Mouse (Mus musculus) myocyte (in vitro differentiated cells): ENCODE measurements at regions not wholly inside any gene's neighbourhood (a gene's known extent, or its start where the extent isn't known, plus 50 kb on each side); places are given as distances from the start of the nearest gene placed in this dataset.

ENCODE experiments used
- H3K27me3 ChIP-seq: one replicate; pipeline ENCODE4 v1.6.1; 2011; ENCODE audit not compliant: control insufficient read depth, insufficient read depth, insufficient read length
- H3K36me3 ChIP-seq: one replicate; pipeline ENCODE4 v1.6.1; 2011; ENCODE audit not compliant: control insufficient read depth, insufficient read depth
- H3K4me2 ChIP-seq: one replicate; pipeline ENCODE4 v1.6.1; 2011; ENCODE audit warnings: low read depth, control low read depth
- H3K4me3 ChIP-seq: one replicate; pipeline ENCODE4 v1.5.1; 2011; ENCODE audit warnings: mild to moderate bottlenecking, control low read depth, moderate library complexity
- H3K79me2 ChIP-seq: one replicate; pipeline ENCODE4 v1.6.1; 2011; ENCODE audit not compliant: control insufficient read depth, insufficient read depth
- H3ac ChIP-seq: one replicate; pipeline ENCODE4 v1.6.1; 2011; ENCODE audit not compliant: control insufficient read depth, insufficient read length
- CEBPB ChIP-seq: IDR thresholded peaks from 2 replicates; pipeline ENCODE4 v1.6.1; 2011; ENCODE audit warnings: mild to moderate bottlenecking, moderate library complexity; ENCODE audit not compliant: poor library complexity, insufficient read depth, severe bottlenecking
- E2F4 ChIP-seq: IDR thresholded peaks from one replicate; pipeline ENCODE4 v1.6.1; 2011; ENCODE audit warnings: mild to moderate bottlenecking, control low read depth, moderate library complexity; ENCODE audit not compliant: insufficient read depth
- MAX ChIP-seq: IDR thresholded peaks from one replicate; pipeline ENCODE4 v1.6.1; 2011; ENCODE audit warnings: low read depth, mild to moderate bottlenecking, control low read depth
- MYOD1 ChIP-seq, 3 experiments: IDR thresholded peaks; one replicate each; pipeline ENCODE4 v1.6.1; 2011; ENCODE audit warnings: control low read depth in 2 of 3, low read depth in 2 of 3, mild to moderate bottlenecking in 2 of 3, moderate library complexity in 1 of 3; ENCODE audit not compliant: insufficient read length in 2 of 3, control insufficient read depth in 1 of 3
- MYOG ChIP-seq, 3 experiments: IDR thresholded peaks; one replicate each; pipeline ENCODE4 v1.6.1; 2011; ENCODE audit warnings: control low read depth in 2 of 3, low read depth in 2 of 3, mild to moderate bottlenecking in 2 of 3; ENCODE audit not compliant: insufficient read length in 2 of 3, control insufficient read depth in 1 of 3, insufficient read depth in 1 of 3
- POLR2A ChIP-seq: IDR thresholded peaks from one replicate; pipeline ENCODE4 v1.6.1; 2011; ENCODE audit warnings: low read depth, mild to moderate bottlenecking, control low read depth, moderate library complexity; ENCODE audit not compliant: insufficient read length
- POLR2AphosphoS2 ChIP-seq: IDR thresholded peaks from one replicate; pipeline ENCODE4 v1.6.1; 2011; ENCODE audit warnings: low read depth, control low read depth; ENCODE audit not compliant: insufficient read length
- REST ChIP-seq: IDR thresholded peaks from one replicate; pipeline ENCODE4 v1.6.1; 2011; ENCODE audit warnings: mild to moderate bottlenecking, control low read depth, moderate library complexity; ENCODE audit not compliant: insufficient read depth, insufficient read length
- SRF ChIP-seq: IDR thresholded peaks from one replicate; pipeline ENCODE4 v1.6.1; 2011; ENCODE audit warnings: low read depth; ENCODE audit not compliant: control insufficient read depth, insufficient read length
- TCF12 ChIP-seq: IDR thresholded peaks from one replicate; pipeline ENCODE4 v1.6.1; 2011; ENCODE audit warnings: mild to moderate bottlenecking, control low read depth; ENCODE audit not compliant: poor library complexity, insufficient read depth, severe bottlenecking
- TCF3 ChIP-seq: IDR thresholded peaks from one replicate; pipeline ENCODE4 v1.6.1; 2011; ENCODE audit warnings: low read depth, control low read depth; ENCODE audit not compliant: insufficient read length
- USF1 ChIP-seq: IDR thresholded peaks from one replicate; pipeline ENCODE4 v1.6.1; 2011; ENCODE audit warnings: low read depth, mild to moderate bottlenecking, control low read depth, moderate library complexity

- no peaks in the 10 kb centered on the region for H3K79me2 ChIP-seq
- H3K4me2 ChIP-seq, result no peak overlapping the region
- H3K27me3 ChIP-seq, result no peaks in the 10 kb centered on the region
- no peak overlapping the region for H3ac ChIP-seq
- no peaks in the 10 kb centered on the region for H3K36me3 ChIP-seq
- TF ChIP-seq MYOG (IDR thresholded peaks at IDR 0.05; ENCODE audit: control insufficient read depth in 1 of 3, insufficient read depth in 1 of 3, insufficient read length in 2 of 3, low read depth in 2 of 3) (no peak), POLR2AphosphoS2 (no peak)
- no peak overlapping the region for H3K4me3 ChIP-seq
Observed at GRCm38 (mm10) chr13:118940786-118941185, 271.2 kb downstream of the Fgf10 start.

GRCm38 (mm10) chr13:118966120-118966676 lies 296.6 kb downstream of the Fgf10 start:
- Histone ChIP-seq H3ac (no peak overlapping the region), H3K4me2 (no peak overlapping the region), H3K27me3 (no peaks in the 10 kb centered on the region), H3K36me3 (no peaks in the 10 kb centered on the region), H3K79me2 (no peaks in the 10 kb centered on the region), H3K4me3 (no peak overlapping the region)
- no peak for TF ChIP-seq TCF3
- no peak for TF ChIP-seq MYOG (IDR thresholded peaks at IDR 0.05; ENCODE audit: control insufficient read depth in 1 of 3, insufficient read depth in 1 of 3, insufficient read length in 2 of 3, low read depth in 2 of 3)
- no peak for TF ChIP-seq CEBPB
- no peak for TF ChIP-seq USF1
- TF ChIP-seq SRF, result no peak
- no peak for TF ChIP-seq TCF12
- TF ChIP-seq REST, result no peak
- no peak for TF ChIP-seq POLR2A
- TF ChIP-seq E2F4, result no peak
- TF ChIP-seq MYOD1 (IDR thresholded peaks at IDR 0.05; ENCODE audit: control insufficient read depth in 1 of 3, insufficient read length in 2 of 3, low read depth in 2 of 3), result no peak
- no peak for TF ChIP-seq MAX
- TF ChIP-seq POLR2AphosphoS2, result no peak

- peak overlapping the region; percentile 18 for H3K4me2 ChIP-seq
- H3K4me3 ChIP-seq, result no peak overlapping the region
- no peaks in the 10 kb centered on the region for H3K27me3 ChIP-seq
- no peak overlapping the region for H3ac ChIP-seq
- no peaks in the 10 kb centered on the region for H3K36me3 ChIP-seq
- no peaks in the 10 kb centered on the region for H3K79me2 ChIP-seq
- TF ChIP-seq E2F4 (no peak), USF1 (no peak), TCF12 (no peak), CEBPB (no peak)
Observed at GRCm38 (mm10) chr13:118967707-118968106, 298.1 kb downstream of the Fgf10 start.

- H3K27me3 ChIP-seq, result no peaks in the 10 kb centered on the region
- H3K4me2 ChIP-seq, result no peak overlapping the region
- no peaks in the 10 kb centered on the region for H3K79me2 ChIP-seq
- no peaks in the 10 kb centered on the region for H3K36me3 ChIP-seq
- H3ac ChIP-seq, result no peak overlapping the region
- H3K4me3 ChIP-seq, result no peak overlapping the region
- TF ChIP-seq USF1 (no peak), POLR2AphosphoS2 (no peak)
Observed at GRCm38 (mm10) chr13:118975008-118975407, 305.4 kb downstream of the Fgf10 start.

- Histone ChIP-seq H3K36me3 (no peaks in the 10 kb centered on the region), H3K4me2 (no peak overlapping the region), H3K27me3 (no peaks in the 10 kb centered on the region), H3K79me2 (no peaks in the 10 kb centered on the region), H3ac (no peak overlapping the region), H3K4me3 (no peak overlapping the region)
- TF ChIP-seq E2F4 (no peak), POLR2AphosphoS2 (no peak), REST (no peak), SRF (no peak), MAX (no peak), CEBPB (no peak), TCF3 (no peak), MYOG (IDR thresholded peaks at IDR 0.05; ENCODE audit: control insufficient read depth in 1 of 3, insufficient read depth in 1 of 3, insufficient read length in 2 of 3, low read depth in 2 of 3) (no peak), MYOD1 (IDR thresholded peaks at IDR 0.05; ENCODE audit: control insufficient read depth in 1 of 3, insufficient read length in 2 of 3, low read depth in 2 of 3) (no peak), TCF12 (no peak), POLR2A (no peak), USF1 (no peak)
Observed at GRCm38 (mm10) chr13:118975519-118975918, 305.9 kb downstream of the Fgf10 start.

GRCm38 (mm10) chr13:118979505-118979904 lies 309.9 kb downstream of the Fgf10 start:
- no peak overlapping the region for H3K4me2 ChIP-seq
- no peaks in the 10 kb centered on the region for H3K36me3 ChIP-seq
- H3K79me2 ChIP-seq, result no peaks in the 10 kb centered on the region
- no peak overlapping the region for H3ac ChIP-seq
- H3K4me3 ChIP-seq, result no peak overlapping the region
- no peaks in the 10 kb centered on the region for H3K27me3 ChIP-seq
- no peak for TF ChIP-seq TCF3
- TF ChIP-seq POLR2AphosphoS2, result no peak
- no peak for TF ChIP-seq MAX
- no peak for TF ChIP-seq TCF12
- TF ChIP-seq MYOG (IDR thresholded peaks at IDR 0.05; ENCODE audit: control insufficient read depth in 1 of 3, insufficient read depth in 1 of 3, insufficient read length in 2 of 3, low read depth in 2 of 3), result no peak
- TF ChIP-seq MYOD1 (IDR thresholded peaks at IDR 0.05; ENCODE audit: control insufficient read depth in 1 of 3, insufficient read length in 2 of 3, low read depth in 2 of 3), result no peak
